Mouse (Mus musculus): ENCODE measurements around the gene Defb22. TPM values are rescaled to one million over a fixed set of nuclear protein-coding genes. Genes with fewer than 3 reads are reported as not detected.
A peak's percentile ranks its signal among the peaks of the same experiment; 100 is the strongest.

The Defb22 gene
- polyA plus RNA-seq, 1 experiment from 2014 or later: not detected

GRCm38 (mm10) chr2:152436983-152437860, 52.7 kb downstream of the Defb22 start:
- peak overlapping the region; percentile 61 for H3K4me2 ChIP-seq
- ATAC-seq (ENCODE audit: low FRiP score): peak; percentile 81
- WGBS: 3% methylated on average over 23 of the region's 23 CpGs
- H3K36me3 ChIP-seq: no peaks in the 10 kb centered on the region
- H3K9ac ChIP-seq: peak overlapping the region; percentile 66
- peak overlapping the region; percentile 35 for H3K4me3 ChIP-seq
- no peak overlapping the region for H3K27ac ChIP-seq
- peaks cover 15% of the 10 kb centered on the region for H3K4me1 ChIP-seq (replicated peaks)
- H3K27me3 ChIP-seq: 0 out of 2 replicates have a peak, but pooled peaks cover 5% of the 10 kb centered on the region
- H3K9me3 ChIP-seq: no peaks in the 10 kb centered on the region

GRCm38 (mm10) chr2:152436405-152436901, 53.5 kb downstream of the Defb22 start:
- Histone ChIP-seq H3K4me2 (no peak overlapping the region), H3K9ac (0 out of 2 replicates have a peak overlapping the region, but pooled peaks have one; percentile 15), H3K27ac (peak overlapping the region; percentile 12; the same call in 1 of the 2 replicates), H3K4me1 (replicated peaks) (peaks cover 15% of the 10 kb centered on the region), H3K9me3 (no peaks in the 10 kb centered on the region), H3K4me3 (no peak overlapping the region), H3K36me3 (no peaks in the 10 kb centered on the region), H3K27me3 (0 out of 2 replicates have a peak, but pooled peaks cover 5% of the 10 kb centered on the region)
- no peak for ATAC-seq (ENCODE audit: low FRiP score)
- WGBS: 76% methylated on average over 7 of the region's 7 CpGs

Other genes starting within 250 kb of the Defb22 start
- 32.2 and 34.3 TPM in 2 replicates for gene Tbc1d20, start 196.3 kb downstream of the Defb22 start, polyA plus RNA-seq (2015; fragmentation: Nextera tagmentation; extraction: Ambion mirVana)
- 97.5 and 98.9 TPM in 2 replicates for gene Rbck1, start 157.5 kb downstream of the Defb22 start, polyA plus RNA-seq (2015; fragmentation: Nextera tagmentation; extraction: Ambion mirVana)
- 0.97 and 1.5 TPM in 2 replicates for gene Trib3, start 146.1 kb downstream of the Defb22 start, polyA plus RNA-seq (2015; fragmentation: Nextera tagmentation; extraction: Ambion mirVana)
- 28.1 and 34.2 TPM in 2 replicates for gene Nrsn2, start 113.5 kb downstream of the Defb22 start, polyA plus RNA-seq (2015; fragmentation: Nextera tagmentation; extraction: Ambion mirVana)
- 16.4 and 16.9 TPM in 2 replicates for gene Sox12, start 92.1 kb downstream of the Defb22 start, polyA plus RNA-seq (2015; fragmentation: Nextera tagmentation; extraction: Ambion mirVana)
- 20.1 and 21.5 TPM in 2 replicates for gene Zcchc3, start 75.1 kb downstream of the Defb22 start, polyA plus RNA-seq (2015; fragmentation: Nextera tagmentation; extraction: Ambion mirVana)
- 1.9 and 3.9 TPM in 2 replicates for gene 6820408C15Rik, start 74.6 kb downstream of the Defb22 start, polyA plus RNA-seq (2015; fragmentation: Nextera tagmentation; extraction: Ambion mirVana)
- gene Defb23, start 25.5 kb downstream of the Defb22 start, polyA plus RNA-seq (2015; fragmentation: Nextera tagmentation; extraction: Ambion mirVana): not detected in 2 replicates
- gene Defb20, start 13.1 kb downstream of the Defb22 start, polyA plus RNA-seq (2015; fragmentation: Nextera tagmentation; extraction: Ambion mirVana): not detected in 2 replicates
- not detected in 2 replicates for gene Defb26, start 21.6 kb upstream of the Defb22 start, polyA plus RNA-seq (2015; fragmentation: Nextera tagmentation; extraction: Ambion mirVana)
- gene Defb28, start 28.1 kb upstream of the Defb22 start, polyA plus RNA-seq (2015; fragmentation: Nextera tagmentation; extraction: Ambion mirVana): not detected in 2 replicates
- gene Defb29, start 50.0 kb upstream of the Defb22 start, polyA plus RNA-seq (2015; fragmentation: Nextera tagmentation; extraction: Ambion mirVana): not detected in 2 replicates
- gene Gm17416, start 79.2 kb upstream of the Defb22 start, polyA plus RNA-seq (2015; fragmentation: Nextera tagmentation; extraction: Ambion mirVana): not detected in 2 replicates
- not detected in 2 replicates for gene Defb21, start 82.6 kb upstream of the Defb22 start, polyA plus RNA-seq (2015; fragmentation: Nextera tagmentation; extraction: Ambion mirVana)
- not detected in 2 replicates for gene Defb19, start 90.2 kb upstream of the Defb22 start, polyA plus RNA-seq (2015; fragmentation: Nextera tagmentation; extraction: Ambion mirVana)
- gene Defb45, start 109.3 kb upstream of the Defb22 start, polyA plus RNA-seq (2015; fragmentation: Nextera tagmentation; extraction: Ambion mirVana): not detected in 2 replicates
- not detected in 2 replicates for gene Defb36, start 114.2 kb upstream of the Defb22 start, polyA plus RNA-seq (2015; fragmentation: Nextera tagmentation; extraction: Ambion mirVana)
- not detected in 2 replicates for gene Defb25, start 132.9 kb upstream of the Defb22 start, polyA plus RNA-seq (2015; fragmentation: Nextera tagmentation; extraction: Ambion mirVana)
- 0.30 and 0.57 TPM in 2 replicates for gene Rem1, start 136.8 kb upstream of the Defb22 start, polyA plus RNA-seq (2015; fragmentation: Nextera tagmentation; extraction: Ambion mirVana)
- gene H13, start 179.3 kb upstream of the Defb22 start, polyA plus RNA-seq (2015; fragmentation: Nextera tagmentation; extraction: Ambion mirVana): 168 and 169 TPM in 2 replicates
- 39.4 and 47.2 TPM in 2 replicates for gene Mcts2, start 196.9 kb upstream of the Defb22 start, polyA plus RNA-seq (2015; fragmentation: Nextera tagmentation; extraction: Ambion mirVana)
- gene Id1, start 246.1 kb upstream of the Defb22 start, polyA plus RNA-seq (2015; fragmentation: Nextera tagmentation; extraction: Ambion mirVana): 68.7 and 87.0 TPM in 2 replicates